Mouse (Mus musculus) left cerebral cortex, adult 8-10 months (tissue): ENCODE data around the gene Epb41. TPM values are rescaled to one million over a fixed set of nuclear protein-coding genes. Genes with fewer than 3 reads are reported as not detected.
A peak's percentile ranks its signal among the peaks of the same experiment; 100 is the strongest.

Experiments
- DNase-seq, 2 experiments: peaks; one replicate each; pipeline ENCODE4 v3.0.0; 2022; ENCODE audit warnings: low spot score in 2 of 2
- total RNA-seq, 4 experiments: library from RNA; stranded (reverse); gene quantifications; 2 replicates each; pipeline ENCODE4 v1.2.4; 2022

Epb41 gene
- total RNA-seq, 4 experiments from 2014 or later = 50.5 to 60.6 (median 55.6) TPM

DNA sequence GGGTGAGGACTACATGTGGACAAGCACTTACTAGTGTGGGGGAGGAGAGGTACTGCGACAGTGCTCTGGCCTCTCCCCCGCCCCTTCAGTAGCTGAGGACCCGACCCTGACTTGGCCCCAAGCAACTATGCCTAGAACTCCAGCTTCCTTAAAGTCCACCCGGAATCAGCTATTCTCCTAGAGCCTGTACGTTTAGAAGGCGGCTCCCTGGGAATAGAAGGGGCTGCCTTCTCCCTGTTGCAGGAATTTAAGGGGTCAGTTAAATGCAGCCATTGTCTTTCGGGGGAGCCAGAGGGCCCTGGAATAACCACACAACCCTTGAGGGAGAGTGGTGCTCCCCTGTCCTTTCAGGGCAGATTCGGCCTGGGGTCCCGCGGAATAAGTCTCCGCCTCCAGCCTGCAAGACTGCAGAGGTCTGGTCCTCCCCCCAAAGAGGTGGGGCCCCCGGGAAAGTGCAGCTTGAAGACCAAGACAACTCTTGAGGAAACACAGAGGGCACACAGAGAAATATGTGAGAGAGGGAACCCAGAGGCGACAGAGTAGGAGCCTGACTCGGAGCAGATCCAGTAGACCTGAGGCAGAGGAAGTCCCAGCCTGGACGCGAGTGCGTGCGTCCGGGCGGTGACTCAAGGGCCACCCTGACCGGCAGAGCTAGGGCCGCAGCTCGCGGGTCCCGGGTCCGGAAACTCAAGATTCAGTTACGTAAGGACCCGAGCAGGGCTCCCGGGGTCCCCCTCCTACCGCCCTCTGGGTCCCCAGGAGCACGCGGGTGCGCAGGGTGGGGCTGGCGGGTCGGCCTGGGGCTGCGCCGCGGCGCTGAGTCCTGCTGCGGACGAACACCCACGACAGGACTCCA lies 816 bp downstream of the Epb41 start, which contains the start of gene Gm10300:
Gm10300 (plus strand) TSS at position 621 of the 856 bp plus-strand sequence.
- peak in 1 of 2 experiments; percentile 23 for DNase-seq

DNA sequence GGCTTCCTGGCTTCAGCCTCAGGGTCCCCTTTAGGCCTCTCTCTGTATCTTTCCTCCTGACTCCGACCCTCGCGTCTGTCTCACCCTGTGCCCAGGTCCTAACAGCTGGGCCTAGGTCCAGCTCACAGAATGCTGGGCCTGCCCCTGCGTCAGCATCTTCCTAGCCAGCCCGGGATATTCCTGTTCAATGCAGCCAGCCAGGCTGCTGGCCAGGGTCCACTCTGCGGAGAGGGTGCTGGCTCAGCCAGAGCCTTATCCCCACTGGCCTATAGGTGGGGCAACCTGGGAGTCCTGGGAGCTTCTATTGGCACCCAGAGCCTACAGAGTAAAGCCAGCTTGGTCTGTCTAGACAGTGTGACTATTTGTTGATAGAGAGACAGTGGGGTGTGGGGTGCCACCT lies 2.2 kb downstream of the Epb41 start:
- no peak for DNase-seq

DNA sequence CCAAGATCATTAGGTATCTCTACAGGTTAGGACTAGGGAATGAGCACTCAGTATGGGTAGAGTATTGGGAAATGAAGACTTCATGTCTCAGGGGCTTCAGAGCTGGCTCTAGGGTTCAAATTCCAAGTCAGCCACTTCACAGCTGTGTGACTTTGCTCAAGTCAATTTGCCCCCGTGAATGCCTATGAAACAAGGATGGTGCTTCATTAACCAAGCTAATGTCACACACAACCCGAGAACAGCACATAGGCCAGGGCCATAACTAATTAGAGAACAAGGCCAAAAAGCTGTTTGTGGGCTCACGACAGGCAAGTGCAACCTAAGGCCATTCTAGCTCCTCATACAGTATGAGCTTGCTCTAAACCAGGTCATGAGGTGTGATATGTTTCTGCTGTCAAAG lies 3.0 kb downstream of the Epb41 start:
- no peak for DNase-seq

DNA sequence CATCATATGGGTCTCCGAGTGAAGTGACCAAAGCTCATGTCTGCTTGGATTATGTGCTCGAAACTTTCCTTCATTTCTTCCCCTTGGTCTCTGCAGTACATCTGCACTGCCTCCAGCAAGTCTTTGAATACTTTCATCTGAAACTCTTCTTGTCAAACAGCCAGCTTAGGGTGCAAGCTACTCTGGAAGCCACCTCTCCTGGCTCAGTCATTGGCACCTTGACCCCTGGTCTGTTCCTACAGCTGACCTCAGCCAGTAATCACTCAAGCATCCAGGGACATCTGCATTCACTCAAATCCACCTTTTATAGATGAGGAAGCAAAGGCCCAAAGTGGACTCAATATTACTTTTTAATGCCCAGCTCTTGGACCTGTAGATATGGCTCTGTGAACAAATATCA lies 3.4 kb downstream of the Epb41 start:
- no peak for DNase-seq

DNA sequence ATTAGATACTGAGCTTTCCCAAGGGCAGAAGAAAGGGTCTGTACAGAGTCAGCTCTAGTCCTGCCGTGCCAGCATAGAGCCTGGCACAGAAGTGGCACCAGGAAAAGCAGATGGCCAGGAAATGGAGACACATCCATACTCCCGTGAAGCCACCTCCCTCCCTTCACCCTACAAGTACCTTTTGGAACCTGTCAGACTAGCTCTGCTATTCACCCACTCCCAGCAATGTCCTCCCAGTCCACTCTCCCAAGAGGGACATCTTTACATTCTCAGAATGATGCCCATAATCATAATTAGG lies 7.2 kb downstream of the Epb41 start:
- no peak for DNase-seq

DNA sequence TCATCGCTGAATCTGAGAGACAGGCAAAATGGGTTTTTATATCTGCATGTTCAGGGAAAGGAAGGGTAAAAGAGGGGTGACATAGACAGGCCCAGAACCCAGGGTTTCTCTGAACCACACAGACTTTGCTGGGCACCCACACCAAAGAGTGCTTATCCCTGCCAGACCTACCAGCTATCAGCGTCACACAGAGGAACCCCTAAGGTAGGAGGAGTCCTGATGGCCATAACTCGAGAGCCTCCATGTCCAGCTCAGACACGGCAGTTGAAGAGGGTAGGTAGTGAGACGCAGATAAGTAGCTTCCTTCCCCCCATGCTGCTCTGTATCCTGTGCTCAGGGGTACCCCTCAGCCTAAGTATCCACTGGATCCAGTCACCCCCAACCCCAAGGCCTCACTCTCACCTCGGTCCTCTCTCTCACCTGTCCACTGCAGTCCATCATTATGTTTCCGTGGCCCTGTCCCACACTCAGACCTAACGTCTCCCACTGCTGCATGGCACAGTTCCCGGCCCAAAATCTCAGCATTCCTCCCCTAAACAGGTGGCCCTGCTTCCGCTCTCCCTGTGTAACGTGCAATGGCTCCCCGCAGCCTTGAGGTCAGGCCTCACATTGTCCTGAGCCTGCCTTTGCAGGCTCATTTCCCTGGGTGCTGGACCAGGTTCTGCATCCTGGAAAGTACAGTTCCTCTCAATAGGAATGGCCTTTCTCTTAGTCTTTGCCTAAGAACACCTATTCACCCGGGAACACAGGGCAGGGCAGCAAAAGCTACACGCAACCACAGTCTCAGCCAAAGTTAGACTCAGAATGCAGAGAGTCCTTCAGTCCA lies 7.8 kb downstream of the Epb41 start:
- DNase-seq = no peak

DNA sequence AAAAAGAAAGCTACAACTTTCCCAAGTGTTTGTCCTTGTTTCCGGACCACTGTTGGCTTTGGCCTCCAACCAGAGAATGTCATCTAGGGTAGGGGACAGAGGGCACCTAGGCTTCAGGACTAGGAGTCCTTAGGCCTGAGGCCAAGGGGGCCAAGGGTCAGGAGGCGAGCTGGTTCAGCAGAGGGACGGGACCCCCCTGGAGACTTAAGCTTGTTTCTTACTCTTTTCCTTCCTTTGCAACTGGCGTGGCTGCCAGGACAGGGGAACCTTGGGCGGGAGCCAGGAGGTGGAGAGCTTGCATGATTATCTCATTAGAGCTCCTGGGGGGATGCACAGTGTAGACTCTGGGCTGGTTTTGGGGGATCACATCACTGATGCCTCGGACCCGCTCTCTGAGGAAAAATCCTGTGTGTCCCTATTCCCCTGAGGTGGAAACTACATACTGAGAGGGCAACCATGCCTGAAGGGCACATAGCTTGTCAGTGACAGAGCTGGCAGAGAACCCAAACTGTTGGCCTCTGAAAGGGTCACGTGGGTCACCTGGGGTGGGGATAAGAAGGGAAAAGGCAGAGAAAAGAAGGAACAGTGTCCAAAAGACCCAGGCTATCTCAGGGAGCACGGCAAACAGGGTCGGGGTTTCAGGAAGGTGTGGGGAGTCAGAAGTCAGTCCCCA lies 8.9 kb downstream of the Epb41 start:
- DNase-seq = no peak

DNA sequence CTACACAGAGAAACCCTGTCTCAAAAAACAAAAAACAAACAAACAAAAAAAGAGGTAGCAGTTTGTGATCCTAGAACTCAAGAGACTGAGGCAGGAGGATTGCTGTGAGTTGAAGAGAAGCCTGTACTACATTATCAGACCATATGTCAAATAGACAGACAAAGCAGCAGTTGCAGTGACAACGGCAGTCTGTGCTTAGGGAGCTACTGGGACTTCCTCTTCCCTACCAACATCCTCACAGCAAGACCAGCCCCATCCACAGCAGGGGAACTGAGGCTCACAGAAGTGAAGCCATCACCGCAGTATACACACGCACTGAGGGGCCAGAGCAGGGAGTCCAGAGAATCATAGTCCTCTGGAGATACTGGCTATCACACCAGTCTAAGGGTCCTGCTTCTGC lies 9.5 kb downstream of the Epb41 start:
- DNase-seq = no peak

DNA sequence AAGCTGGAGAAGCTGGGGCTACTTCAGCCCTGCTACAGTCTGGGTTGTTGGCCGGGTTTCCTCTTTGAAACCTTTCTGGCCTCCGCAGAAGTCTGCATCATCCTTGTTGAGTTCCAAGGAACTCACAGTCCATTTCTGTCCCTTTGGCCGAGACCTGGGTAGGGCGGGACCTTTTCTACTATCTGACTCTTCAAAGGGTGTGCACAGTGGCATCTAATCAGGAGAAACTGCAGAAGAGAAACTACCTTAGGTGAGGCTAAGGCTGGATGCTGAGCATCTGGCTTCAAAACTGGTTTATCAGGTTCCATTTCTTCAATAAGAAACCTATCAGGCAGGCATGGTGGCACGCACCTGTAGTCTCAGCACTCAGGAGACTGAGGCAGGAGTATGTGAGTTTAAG lies 10.6 kb downstream of the Epb41 start:
- DNase-seq = no peak

DNA sequence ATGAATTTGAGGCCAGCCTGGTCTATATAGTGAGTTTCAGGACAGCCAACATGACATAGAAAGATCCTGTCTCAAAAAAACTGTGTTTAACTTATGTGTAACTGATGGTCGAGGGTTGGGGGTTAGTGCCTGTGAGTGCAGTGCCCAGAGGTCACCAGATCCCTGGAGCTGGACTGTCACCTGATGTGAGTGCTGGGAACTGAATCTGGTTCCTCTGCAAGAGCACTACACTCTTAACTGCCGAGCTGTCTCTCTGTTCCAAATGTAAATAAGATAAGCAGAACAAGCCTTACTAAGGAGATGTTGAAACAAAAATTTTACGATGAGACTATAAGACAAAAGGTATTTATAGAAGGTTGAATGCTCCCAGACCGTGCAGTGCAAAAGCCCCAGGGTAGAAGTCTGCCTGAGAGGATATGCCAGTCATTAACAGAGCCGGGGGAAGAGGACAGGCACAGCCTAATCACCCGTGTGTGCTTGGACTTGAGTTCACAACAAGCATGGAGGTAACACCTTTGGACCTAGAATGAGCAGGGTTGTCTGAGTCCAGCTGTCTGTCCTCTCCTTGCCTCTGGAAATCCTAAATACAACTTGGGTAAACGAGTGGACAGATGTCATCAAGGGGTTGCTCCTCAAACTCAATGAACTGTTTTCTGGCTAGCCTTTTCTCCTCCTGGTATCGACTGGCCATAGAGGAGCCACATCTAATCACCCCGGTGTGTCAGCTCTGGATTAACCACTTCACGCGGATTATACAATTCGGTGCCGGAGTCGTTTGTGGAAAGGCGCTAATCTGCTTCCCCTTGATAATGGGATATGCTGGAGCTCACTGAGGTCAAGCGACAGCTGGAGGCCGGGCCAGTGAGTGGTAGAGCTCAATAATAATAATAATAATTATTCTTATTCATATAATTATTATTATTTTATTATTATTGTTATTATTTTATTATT lies 11.9 kb downstream of the Epb41 start:
- DNase-seq = no peak

DNA sequence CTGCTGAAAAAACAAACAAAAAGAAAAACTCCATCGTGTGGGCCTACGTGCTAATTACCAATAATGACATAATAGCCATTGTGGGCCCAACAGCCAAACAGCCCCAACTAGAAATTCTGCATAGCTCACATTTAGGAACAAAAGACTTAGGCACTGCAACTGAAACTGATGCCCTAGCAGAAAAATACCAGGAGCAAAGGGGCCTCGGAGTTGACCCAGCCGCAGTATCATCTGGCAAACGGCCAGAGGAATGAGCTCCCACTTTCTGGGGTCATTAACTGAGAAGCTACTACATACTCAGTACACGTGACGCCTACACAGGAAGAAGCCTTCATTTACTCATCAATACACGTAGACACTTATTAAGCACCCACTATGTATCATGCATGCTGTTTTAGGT lies 12.8 kb downstream of the Epb41 start:
- DNase-seq = no peak

DNA sequence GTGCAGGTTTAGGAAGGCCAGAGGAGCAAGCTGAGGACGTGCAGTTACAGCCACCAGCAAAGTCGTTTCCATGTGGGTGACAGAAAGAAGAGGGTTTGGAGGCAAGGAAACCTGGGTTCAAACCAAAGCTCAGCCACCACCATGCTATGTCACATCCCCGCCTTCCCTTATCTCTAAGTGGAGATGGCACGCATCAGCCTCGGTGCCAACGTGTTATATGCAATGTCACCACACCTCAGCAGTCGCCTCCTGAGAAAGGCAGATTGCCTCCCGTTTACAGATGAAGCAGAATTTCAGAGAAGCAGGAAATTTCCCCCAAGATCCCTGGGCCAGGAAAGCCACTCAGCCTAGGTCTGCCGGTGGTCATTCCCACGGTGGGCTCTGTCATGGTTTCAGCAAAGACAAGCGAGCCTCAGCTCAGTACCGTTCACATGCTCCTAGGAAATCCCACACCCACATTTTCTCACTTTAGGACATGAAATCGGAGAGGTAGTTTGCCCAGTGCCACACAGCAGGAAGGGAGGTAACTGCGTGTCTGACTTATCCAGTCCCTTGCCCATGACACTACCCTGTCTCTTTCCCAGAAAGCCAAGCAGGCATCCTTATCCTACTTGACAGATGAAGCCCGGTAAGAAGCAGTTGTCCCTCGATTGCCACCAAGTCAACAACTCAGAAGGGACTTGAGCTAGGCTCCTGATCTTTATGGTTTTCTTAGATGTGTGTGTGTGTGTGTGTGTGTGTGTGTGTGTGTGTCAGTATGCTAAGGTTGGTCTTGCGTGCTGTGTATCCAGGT lies 14.9 kb downstream of the Epb41 start:
- DNase-seq = no peak

DNA sequence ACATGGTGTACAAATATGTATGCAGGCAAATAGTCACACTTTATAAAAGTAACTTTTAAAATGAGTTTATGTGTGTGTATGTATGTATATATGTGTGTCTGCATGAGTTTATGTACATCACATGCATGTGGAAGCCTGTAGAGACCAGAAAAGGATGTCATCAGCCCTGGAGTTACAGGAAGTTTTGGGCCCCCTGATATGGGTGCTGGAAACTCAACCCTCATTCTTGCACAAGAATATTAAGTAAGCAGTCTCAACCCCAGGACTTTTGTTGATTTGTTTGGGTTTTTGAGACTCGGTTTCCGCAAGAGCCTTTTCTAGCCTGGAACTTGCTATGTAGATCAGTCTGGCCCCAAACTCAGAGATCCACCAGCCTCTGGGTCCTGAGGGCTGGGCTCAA lies 15.6 kb downstream of the Epb41 start:
- DNase-seq = no peak

DNA sequence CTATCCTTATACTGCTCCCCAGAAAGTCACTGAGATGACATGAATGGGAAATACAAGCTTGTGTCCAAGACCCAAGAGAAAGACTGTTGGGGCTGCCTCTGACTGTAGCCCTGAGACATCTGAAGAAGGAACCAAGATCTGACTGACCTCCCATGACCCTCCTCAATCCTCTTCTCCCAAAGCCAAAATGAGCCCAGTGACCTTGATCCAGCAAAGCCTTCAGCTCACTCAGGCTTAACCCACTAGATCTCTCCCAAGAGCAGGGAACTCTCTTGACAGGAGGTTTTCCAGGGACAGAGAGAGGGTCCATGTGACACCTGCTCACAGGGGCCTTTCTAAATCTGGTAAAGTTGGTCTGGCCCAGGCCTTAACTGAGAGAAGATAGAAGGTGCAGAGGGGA lies 17.8 kb downstream of the Epb41 start:
- no peak for DNase-seq

DNA sequence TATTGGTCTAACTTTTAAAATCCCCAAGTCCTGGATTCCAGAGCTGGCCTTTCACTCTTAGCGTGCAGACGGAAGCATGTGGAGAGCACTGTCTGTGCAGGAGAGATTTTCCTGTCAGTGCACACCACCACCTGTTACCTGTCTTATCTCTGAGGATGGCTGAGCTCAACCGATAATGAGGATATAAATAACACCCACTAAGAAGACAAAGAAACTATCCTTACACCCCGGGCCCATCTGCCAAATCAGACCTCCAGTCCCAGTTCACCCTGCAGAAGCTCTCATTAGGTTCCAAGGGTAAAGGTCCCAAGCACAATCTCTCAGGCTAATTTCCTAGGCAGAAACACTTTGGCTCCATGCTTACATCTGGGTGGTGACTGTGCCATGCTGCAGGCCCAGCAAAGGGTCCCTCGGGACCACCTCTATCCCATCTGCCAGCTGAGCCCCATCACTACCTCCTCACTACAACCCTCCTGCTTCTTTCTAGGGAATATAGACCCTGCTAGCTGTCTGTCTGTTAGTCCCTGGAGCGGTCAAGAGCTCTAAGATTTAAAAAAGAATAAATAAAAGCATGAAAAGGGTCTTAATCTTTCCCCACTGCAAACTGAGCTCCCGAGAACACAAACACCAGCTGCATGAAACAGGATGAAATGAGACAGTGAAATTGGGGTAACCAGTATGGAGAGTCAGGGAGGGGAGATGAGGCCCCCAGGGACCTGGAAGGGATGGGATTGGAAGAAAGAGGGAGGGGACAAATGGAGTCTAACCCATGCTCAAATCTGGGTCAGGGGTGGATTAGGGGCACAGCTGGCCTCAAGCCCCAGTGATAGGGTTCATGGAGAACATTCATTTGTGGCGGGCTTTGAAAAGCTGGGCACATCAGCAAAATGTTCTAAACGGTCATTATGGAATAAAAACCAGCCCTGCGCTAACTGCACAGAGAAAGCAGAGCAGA lies 23.5 kb downstream of the Epb41 start:
- no peak for DNase-seq

DNA sequence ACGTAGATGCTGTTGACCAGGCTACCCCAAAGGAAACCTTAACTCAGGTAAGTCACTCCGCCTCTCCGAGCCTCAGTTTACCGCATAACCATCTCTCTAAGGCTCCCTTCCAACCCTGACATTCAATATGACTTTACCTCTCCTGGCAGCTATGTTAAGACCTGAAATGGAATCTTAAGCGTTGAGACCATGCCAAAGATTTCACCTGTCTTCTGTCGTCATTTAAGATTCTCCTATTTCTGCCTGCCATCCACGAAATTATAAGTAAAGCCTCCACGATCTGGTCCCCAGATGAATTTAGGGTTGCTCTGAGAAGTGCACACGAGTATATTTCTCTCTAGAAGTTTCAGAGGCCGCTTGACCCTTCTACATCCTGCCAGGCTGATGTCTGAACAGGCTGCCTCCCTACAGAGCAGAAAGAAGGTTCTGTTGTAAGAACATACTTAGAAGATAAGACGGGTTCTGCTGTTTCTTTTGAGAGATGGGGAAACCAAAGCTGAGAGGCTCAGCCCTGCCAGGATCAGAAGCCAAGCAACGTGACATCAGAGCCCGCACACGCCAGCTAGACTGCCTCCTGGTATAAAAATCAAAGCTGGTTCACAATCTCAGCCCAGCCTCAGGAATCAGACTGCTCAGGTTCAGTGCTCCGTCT lies 25.4 kb downstream of the Epb41 start:
- DNase-seq = no peak

DNA sequence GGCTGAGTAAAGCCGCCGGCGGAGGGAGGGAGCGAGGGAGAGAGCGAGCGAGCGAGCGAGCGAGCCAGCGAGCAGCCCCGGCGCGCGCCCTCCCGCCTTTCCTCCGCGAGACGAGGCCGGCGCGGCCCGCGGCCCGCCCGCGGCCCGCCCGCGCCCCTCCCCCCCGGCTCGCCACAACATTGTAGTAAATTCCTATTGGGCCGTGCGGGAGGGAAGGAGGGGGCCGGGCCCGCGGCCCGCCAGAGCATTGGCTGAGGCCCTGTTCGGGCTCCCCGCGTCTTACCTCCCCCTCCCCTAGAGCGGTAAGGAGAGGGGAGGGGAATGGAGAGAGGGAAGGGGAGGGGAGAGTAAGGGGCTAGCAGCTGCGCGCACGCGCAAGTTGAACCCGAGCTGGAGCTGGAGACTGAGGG lies 26.1 kb downstream of the Epb41 start:
- peak; percentile 42 to 87 for DNase-seq
